Mouse (Mus musculus) right cerebral cortex, adult 18-20 months (tissue): ENCODE results near the gene Itfg1.
"Not testable (repeated sequence)": the region's sequence is repeated elsewhere in the genome, so short reads cannot be mapped to it uniquely, and the experiment has no call there.

ENCODE experiments used
- DNase-seq: peaks from one replicate; pipeline ENCODE4 v3.0.0; 2022; ENCODE audit warnings: mixed read lengths

Itfg1 gene

DNA sequence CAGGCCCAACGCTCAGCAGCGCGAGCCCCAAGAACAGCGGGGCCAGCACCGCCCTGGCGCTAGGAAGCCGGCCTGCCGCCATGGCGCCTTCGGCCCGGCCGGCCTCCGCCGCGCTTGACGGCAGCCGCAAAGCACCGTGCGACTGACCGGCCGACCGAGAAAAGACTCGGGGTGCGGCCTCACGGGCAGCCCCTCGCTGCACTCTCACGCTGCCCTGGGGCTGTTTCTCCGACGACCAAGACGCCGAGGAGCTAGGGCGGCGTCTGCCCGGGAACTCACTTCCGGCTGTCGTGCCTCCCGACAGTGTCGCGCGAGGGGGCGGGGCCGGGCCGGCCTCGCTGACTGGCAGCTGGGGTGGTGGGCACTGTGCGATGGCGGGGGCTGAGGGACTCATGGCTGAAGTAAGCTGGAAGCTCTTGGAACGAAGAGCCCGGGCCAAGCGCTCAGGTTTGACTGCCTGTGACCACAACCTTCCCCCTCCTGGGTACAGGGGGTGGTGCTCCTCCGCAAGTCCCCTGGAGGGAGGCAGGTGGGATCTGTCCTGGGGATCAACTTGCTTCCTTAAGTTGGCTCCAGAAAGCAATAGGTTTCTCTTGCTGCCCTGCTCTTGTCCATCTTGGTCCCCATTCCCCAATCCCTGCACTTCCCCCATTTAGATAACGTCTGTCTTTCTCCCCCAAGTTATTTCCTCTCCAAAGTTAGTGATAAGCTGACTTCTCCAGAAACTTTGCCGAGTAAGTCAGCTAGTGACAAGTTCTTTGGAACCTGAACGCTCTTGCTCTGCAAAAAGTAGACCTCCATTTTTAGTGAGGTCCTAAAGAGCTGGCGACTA is at the start of gene Itfg1, which contains the start of gene Phkb:
TSS of gene Itfg1 (minus strand) at position 265 of the 832 bp plus-strand sequence.
TSS of gene Phkb (plus strand) at position 303 of the 832 bp plus-strand sequence.
- peak; percentile 90 for DNase-seq

DNA sequence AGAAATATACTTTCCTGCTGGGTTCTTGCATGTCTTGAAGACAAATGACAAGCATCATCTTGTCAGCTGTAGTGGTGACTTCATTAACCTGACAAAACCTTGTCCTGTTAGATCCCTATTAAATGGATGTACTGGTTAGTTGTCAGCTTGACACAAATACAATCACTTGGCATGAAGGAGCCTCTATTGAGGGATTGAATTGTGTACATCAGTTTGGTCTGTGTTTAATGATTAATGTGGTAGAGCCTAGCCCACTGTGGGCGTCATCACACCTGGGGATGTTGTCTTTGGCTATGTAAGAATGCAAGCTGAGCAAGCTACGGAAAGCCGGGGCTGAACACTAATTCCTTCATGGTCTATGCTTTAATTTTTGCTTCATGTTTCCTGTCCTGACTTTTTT is 44.1 kb upstream of the Itfg1 start:
- no peak for DNase-seq

DNA sequence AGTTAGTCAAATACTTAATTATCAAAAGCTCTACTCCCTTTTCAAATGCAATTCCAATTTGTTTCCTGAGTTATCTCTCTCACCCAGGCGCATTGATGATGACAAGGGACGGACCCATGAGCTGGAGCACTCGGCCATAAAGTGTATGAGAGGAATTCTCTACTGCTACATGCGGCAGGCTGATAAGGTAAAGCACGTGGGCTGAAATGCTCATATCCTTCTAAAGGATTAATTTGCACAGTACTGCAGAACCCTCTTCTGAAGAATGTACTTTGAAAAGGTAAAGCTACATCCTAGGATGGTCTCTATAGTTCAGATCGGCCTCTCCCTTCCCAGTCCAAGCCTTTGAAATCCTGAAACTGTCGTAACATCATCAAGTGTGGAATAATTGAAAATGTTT is 38.9 kb upstream of the Itfg1 start:
- DNase-seq, result no peak

DNA sequence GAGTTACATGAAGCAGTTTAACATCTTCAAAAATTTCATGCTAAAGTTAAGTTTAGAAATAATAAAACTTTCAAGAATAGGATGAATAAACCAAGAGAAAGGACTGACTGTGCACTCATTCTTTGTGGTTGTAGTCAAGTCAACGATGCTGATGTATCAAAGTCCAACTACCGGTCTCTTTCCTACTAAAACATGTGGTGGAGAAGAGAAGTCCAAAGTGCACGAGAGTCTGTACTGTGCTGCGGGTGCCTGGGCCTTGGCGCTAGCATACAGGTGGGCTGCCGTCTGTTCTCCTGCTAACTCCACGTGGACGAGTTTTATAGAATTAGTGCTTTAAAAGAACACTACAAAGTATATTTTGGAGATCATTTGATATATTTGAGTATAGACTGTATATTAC is 37.3 kb upstream of the Itfg1 start:
- DNase-seq, result no peak

DNA sequence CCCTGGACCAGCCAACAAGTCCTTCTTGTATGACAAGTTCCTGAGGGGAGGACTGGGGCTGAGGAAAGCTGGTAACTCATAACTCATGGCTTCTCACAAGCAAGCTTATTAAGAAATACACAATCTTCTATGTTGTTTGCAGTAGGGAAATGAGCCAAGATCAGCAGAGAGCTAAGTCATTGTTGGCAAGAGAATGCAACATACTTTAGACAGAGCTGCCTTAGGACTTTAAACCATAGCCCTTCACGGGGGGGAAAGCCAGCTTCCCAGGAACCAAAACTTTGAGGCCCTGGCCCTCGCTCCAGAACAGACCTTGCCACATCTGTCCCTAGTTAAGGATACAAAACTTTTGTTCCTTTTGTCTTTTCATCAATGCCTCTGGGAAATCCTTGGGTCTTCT is 30.9 kb upstream of the Itfg1 start:
- DNase-seq, result no peak

DNA sequence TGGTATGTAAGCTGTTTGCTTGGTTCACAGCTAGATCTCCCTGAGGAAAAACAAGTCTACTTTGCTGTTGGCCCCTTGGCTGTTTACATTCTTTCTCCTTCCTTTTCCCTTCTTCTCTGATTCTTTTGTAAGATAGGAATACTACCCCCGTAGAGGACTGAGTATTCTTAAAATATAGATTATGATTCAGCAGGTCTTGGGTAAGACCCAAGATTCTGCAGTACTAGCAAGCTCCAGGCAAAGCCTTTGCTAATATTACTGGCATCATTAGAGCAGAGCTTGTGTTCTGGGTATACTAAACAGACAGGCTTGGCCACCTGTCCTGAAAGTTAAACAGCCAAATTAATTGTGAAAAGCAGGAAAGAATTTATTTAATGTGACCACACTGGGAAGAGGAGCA is 21.7 kb upstream of the Itfg1 start:
- DNase-seq, result no peak

DNA sequence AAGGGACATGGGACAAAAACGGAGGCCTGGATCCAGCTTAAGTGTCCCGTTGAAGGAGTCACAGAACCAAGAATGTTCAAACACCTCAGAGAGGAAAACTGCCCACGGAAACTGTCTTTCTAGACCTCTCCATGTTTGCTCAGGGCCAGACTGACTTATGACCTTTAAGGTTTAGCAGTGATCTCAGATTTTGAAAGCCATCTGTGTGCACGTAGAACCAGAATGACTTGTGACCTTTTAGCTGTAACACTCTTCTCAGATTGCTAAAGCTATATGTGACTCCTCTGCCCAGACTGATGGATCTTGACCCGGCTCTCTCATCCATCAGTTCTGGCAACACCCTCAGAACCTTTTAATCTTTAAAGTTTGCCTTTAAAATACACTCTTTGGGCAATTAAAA is 19.9 kb upstream of the Itfg1 start:
- no peak for DNase-seq

DNA sequence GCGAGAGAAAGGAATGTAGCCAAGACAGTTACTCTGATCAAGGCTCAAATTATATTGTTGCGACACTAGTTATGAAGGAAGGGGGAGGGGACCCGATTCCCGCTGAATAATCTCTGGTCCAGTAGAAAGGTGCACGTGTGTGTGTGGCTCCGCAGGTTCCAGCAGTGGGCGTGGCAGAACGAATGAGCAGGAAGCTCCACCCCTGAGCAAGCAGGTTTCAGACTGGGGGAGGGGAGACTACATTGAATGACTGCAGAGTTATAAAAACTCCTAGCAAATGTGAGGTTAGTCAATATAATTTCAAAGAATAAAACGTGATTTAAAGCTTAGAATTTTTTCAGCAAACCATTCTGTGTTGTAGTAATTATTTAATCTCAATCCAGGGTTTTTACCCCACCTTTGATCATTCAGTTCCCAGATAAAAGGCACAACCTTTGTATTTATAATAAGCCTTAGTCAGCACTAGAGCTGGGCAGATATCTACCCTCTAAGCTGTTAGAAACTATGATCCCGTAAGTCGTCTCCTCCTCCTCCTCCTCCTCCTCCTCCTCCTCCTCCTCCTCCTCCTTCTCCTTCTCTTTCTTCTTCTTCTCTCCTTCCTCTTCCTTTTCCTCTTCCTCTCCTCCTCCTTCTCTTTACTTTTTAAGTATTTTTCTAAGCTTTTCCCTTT is 16.6 kb upstream of the Itfg1 start:
- not testable (repeated sequence) for DNase-seq

DNA sequence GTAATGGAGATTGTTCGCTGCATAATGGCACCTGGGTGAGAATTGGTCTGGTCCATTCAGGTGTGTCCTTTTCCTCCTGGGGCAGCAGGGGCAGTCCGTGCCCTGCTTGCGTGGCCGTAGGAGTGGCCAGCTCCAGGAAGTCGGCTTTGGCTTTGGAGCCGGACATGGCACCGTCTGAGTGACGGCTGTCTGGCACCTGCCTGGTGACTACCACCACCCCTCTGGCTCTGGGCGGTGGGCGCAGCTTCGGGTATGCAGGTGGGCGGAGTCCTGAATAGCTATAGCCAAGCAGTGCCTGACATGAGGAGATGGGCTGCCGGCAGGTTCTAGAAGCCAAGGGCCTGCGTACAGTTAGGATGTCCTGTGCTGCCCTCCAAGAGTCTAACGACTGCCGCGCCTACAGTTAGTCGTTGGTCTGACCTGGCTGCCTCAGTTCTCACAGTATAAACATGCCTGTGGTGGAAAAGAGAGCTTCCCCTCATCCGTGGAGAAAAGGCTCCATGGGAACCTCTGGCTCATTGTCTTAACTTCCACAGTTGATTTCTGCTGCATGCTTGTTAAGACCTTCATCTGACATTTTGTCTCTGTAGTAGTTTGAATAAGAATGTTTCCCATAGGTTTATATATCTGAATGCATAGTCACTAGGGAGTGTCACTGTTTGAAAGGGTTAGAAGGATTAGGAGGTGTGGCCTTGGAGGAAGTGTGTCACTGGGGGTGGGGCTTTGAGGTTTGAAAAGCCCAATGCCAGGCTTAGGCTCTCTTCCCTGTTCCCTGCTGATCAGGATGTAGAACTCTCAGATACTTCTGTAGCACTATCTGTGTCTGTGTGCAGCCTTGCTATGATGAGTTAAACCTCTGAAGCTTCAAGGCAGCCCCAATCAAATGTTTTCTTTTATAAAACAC is 13.8 kb upstream of the Itfg1 start:
- no peak for DNase-seq

DNA sequence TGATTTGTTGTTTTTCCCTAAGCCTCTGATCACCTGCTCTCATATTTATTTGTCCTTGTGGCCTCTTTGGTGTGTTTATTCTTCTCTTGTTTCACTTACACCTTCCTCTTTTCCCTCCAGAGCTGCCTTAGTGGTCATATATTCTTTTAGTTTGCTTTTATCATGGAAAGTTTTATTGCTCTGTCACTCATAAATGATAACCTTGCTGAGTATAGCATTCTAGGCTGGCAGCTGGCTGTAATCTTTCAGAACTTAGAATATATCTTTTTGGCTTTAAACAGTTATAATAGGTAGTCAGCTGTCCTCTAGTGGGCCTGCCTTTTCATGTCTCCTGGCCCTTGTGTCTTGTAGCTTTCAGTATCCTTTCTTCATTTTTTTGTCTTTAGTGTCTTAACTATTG is 5.2 kb upstream of the Itfg1 start:
- DNase-seq, result no peak

DNA sequence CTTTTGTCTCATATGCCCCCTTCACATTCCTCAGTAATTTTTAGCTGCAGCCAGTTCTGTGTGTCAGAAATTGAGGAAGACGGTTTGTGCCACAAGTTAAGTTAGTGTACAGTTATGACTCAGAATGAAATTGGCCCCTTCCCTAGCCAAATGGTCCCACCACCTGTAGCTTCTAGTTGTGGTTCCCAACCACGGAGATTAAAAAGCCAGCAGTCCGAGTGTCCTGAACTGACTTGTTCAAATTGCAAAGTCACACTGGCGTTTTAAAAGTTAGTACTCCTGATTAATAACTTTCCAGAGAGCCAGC is 721 bp upstream of the Itfg1 start:
- no peak for DNase-seq

DNA sequence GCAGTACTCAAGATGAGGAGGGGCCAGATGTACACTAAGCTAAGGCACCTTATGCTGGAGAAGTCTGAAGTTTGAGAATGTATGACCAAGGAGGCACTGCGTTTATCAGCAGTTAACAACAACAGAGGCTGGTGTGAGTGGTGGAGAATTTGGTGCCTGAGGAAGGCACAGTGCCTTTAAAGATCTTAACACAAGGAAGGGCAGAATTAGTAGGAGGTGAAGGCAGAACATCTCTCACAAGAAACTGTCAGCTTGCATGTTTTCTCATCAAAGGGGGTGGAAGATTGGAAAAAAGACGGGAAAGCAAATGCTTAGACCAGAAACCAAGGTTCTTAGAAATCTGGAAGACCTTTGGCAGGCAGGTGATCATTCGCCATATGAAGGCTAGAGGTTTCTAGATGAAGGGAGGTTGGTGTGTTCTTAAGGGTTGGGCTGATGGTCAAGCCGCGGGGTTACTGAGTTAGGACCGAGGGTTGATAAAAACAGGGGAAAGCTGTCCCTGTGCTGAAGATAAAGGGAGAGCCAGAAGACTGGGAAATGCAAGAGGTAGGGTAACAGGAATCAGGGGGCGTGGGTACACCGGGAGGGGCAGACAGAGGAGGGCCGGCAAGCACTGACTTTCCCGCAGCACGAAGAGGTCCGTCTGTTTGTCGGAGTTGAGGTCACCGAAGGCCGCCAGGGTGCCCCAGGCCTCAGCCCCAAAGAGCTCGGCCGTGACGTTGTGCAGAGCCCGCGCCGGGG is 635 bp downstream of the Itfg1 start:
- DNase-seq, result no peak

DNA sequence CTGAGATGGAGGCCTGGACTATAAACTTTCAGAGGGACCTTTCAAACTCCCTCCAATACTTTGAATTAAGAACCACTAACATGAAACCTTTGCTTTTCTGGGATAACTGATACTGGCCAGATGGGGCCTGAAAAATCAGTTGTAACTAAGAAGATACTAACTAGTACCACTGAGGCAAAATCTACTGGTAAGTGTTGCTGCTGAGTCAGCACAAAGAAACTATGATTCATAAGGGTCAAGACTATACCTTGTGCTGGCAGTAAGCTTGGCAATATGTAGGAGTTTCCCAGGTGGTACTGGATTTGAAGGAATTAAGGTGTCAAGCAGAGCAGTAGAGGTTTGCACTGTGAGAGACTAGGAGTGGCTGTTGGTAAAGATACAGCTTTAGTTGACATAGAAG is 27.1 kb downstream of the Itfg1 start:
- no peak for DNase-seq

DNA sequence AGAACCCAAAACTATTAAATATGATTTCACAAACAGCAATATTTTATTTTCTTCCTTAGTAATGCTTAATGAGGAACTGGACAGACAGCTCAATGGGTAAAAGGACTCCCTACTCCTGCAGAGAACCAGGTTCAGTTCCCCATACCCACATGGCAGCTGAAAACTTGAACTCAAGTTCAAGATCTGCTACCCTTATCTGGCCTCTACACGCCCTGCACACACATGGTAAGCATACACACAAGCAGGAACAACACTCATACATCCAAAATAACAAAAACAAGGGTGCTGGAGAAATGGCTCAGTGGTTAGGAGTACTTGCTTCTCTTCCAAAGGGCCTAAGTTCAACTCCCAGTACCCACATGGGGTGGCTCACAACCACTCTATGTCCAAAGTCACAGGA is 39.3 kb downstream of the Itfg1 start:
- no peak for DNase-seq

DNA sequence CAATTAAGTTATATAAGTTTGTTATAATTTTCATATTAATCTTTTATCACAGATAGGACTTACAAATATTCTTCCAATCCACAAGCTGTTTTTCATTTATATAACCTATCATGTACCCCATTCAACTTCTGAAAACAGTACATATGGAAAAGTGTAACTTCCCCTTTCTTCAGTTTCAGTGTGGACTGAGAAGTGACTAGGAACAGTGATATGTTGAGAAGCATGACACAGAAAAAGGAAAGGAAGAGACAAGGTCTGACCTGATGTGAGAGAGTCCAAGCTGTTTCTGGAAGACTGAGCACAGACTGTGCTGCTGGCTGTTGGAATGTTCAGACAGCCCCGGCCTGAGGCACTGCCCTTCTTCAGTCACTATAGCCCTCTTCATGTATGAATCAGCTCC is 40.6 kb downstream of the Itfg1 start:
- DNase-seq, result no peak

DNA sequence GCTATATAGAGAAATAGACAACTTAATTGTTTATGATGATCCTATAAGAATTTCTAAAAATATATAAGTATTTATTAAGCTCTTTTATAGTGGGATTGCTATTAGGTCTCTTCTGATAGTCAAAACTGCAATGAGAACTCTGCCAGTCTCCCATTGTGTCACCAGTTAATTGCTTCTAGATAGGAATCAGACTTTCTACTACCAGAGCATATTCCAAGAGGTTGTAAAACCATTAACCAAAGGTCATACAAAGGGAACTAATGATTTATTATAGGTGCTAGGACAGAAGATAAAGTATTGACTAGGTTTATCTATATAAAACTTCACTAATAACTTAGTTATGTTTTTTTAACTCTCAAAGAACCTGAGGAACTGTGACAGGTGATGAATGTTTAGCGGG is 44.3 kb downstream of the Itfg1 start:
- DNase-seq, result not testable (repeated sequence)

DNA sequence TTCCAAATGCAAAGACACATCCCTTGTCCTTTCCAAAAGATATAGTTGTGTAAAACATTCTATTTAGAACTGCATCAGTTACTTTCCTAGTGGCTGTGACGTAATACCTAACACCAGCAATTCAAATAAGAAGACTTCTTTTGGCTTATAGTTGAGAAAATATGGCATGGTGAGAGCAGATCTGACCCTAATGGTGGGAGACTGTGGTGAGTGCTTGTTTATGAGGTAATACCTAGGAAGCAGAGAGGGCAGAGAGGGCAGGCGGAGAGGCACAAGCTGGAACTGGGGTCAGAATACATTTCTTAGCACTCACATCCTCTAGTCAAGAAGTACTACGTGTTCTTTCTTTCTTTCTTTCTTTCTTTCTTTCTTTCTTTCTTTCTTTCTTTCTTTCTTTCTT is 52.4 kb downstream of the Itfg1 start:
- no peak for DNase-seq

DNA sequence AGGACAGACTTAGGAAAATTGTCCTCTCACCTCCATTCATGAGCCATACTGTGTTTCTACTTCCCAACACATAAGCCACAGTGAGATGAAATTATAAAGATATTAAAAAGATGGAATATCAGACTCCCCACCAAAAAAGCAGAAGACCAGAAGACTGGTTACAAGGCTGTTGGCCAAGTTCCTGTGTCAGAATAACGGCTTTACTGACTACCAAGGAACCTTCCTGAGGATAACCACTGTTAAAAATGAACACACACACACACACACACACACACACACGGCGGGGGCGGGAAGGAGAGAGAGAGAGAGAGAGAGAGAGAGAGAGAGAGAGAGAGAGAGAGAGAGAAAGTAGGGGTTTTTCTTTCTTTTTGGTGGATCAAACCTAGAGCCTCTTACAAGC is 52.8 kb downstream of the Itfg1 start:
- DNase-seq, result no peak

DNA sequence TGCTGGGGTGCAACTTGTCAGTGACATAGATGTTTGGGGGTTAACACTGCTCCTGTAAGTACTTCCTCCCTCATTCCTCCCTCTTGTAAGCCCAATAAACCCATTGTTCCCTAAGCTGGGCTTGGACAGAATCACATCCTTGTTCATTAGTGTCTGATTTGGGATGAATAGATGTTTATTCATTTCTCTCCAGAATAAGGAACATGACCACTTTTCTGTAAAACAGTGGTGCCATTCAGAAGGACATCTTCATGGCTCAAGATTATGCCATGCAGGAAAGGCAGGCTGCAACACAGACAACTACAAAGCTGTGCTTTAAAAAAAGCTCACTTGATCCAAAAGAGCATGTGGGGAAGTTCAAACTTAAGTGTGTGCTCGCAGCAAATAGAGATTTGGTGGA is 55.2 kb downstream of the Itfg1 start:
- peak; percentile 6 for DNase-seq

DNA sequence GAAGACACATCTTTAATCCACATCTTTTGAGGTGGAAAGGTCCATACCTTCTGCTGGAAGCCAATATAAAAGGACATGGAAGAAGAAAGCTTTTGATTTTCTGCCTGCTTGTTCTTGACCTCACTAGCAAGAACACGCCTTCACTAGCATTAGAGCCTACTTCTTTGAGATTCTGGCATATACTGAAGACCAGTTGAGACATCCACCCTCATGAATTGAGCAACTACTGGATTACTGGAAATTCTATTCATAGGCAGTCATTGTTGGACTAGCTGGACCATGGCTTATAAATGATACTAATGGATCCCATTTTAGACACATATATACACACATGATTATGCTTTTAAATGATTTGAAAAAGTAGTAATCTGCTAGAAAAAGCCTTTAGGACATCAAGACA is 56.9 kb downstream of the Itfg1 start:
- no peak for DNase-seq

DNA sequence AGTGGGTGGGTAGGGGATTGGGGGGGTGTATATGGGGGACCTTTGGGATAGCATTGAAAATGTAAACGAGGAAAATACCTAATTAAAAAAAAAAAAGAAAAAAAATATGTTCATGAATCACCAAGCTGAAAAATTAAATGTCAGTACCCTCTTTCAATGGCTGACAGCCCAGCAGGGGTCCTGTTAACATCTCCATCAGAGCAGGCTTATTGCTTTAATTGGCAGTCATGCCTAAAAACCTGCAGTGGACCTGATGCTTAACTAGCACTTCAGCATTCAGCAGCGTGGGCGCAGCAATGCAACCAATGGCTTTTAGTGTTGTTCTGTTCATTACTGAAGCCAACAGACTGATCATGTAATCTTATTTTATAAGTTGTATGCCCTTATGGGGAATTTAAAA is 60.6 kb downstream of the Itfg1 start:
- DNase-seq, result no peak

DNA sequence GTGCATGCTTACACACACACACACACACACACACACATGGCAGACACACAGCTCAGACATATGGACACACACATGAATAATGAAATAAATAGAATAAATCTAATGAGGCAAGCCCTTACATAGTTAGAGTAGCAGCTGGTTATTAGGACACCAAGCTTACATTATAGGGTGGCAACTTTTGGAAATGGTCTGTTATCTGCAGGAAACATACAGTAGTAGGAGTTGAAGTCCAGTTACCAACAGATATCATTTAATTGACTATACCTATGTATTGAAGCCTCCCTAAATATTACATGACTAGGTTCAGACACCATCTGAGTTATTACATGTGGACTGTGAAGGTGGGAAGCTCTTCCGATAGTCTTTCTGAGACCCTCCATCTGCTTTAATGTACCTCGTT is 95.7 kb downstream of the Itfg1 start:
- DNase-seq, result no peak

DNA sequence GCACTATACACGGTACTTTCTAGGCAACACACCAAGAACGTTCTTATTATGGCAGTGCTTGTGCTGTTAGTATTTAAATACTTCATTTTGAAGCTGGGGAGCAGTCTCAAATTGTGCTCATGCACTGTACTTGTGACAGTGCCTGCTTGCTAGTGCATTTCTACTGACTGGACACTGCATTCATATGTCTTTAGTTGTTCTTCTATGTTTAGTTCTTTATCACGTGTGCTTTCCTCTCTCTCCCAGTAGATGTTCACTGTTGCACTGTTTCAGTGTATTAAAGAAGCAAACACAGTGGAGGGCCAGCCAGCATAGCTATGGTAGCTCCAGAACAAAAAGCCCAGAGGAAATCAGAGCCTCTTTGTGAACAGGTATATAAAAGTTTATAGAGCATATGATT is 110.2 kb downstream of the Itfg1 start:
- DNase-seq, result no peak
